Mouse (Mus musculus) spleen, adult 2 months (tissue): Measurements from ENCODE around the gene Ctsl.

ENCODE experiments used
- CTCF ChIP-seq: fragments of 200-500 bp; IDR thresholded peaks from 2 replicates; pipeline ENCODE4 v1.5.1; 2011; ENCODE audit warnings: mild to moderate bottlenecking, inconsistent platforms; ENCODE audit not compliant: insufficient read depth, insufficient read length, insufficient replicate concordance; ENCODE audit errors: extremely low read depth
- POLR2A ChIP-seq: fragments of 200-500 bp; IDR thresholded peaks from 2 replicates; pipeline ENCODE4 v1.6.1; 2011; ENCODE audit warnings: low read depth, low read length, inconsistent platforms

DNA sequence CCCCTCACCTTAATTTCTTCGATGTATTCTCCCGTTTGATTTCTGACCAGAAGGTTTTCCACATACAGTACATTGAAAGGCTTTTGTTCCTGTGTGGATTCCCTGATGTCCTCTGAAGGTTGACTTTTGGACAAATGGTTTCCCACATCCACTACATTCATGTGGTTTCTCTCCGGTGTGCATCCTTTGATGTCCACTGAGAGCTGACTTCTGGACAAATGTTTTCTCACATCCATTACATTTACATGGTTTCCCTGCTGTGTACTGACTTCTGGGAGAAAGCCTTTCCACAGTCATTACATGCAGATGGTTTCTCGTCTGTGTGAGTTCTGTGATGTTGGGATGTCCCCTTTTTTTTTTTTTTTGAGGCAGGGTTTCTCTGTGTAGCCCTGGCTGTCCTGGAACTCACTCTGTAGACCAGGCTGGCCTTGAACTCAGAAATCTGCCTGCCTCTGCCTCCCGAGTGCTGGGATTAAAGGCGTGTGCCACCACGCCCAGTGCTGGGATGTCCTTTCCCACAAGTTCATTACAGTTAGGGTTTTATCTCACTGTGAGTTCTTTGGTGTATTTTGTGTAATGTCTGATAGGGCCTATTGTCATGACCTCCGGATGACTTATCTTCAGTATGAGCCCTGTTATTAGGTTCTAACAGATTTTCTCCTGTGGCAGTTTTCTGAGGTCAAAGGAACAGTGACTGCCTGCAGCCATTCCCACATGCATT lies 48.0 kb downstream of the Ctsl start:
- TF ChIP-seq POLR2A, result no peak
- TF ChIP-seq CTCF, result no peak
